Mouse (Mus musculus) cerebellum, adult 11-12 months (tissue): Measurements from ENCODE around the gene Gm17018.
A peak's percentile ranks its signal among the peaks of the same experiment; 100 is the strongest.

ENCODE experiments used
- DNase-seq: peaks from one replicate; pipeline ENCODE4 v3.0.0; 2022

Gene Gm17018

DNA sequence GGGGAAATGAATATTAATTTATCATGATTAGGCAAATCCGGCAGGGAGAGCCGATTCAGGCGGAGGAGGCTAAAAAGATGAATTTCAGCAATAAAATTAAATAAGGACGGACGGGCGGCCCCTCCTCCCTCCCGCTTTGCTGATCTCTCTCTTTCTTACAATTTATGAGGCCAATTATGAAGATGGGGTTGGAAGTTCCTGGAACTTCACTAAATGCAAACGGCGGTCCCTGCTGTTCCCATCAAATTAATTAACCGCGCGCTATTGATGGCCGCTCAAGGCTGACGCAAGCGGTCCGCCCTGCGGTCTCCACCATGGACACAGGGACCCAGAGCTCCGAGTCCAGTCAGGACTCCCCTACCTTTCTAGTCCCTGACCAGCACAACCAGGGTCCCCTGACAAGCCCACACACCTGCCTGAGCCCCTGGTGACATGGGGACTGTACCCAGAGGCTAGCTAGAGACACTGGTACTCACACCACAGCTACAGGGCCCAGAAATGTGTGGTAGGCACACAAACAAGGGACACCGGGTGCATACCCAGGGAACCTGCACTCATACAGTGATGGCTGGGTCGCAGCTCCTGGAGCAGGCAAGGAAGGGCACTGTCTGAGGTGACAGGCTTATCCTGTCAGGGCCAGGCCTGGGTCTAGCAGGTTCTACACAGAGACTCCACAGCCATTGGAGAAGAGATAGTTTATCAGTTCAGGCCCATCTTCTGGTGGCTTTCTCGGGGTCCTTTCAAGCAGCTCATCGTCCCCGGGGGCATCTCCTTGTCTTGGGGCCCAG, 11.1 kb upstream of the Gm17018 start:
- DNase-seq = no peak

DNA sequence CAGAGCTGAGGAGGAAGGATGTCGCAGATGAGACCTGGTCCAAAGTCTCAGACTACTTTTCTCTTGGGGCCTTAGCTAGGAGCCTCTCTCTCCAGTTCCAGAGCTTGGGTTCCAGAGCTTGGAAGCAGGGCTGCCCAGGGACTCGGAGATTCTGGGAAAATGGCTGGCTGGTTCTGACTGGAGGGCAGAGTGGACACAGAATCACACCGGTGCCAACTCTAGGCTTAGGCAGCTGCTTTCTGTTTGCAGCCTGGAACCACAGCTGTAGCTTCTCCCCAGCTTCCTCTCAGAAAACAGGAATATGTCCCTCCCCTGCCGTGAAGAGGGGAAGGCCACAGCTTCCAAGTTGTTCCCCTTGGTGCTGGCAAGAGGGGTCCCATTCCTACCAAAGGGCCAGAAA, 10.5 kb upstream of the Gm17018 start:
- no peak for DNase-seq

DNA sequence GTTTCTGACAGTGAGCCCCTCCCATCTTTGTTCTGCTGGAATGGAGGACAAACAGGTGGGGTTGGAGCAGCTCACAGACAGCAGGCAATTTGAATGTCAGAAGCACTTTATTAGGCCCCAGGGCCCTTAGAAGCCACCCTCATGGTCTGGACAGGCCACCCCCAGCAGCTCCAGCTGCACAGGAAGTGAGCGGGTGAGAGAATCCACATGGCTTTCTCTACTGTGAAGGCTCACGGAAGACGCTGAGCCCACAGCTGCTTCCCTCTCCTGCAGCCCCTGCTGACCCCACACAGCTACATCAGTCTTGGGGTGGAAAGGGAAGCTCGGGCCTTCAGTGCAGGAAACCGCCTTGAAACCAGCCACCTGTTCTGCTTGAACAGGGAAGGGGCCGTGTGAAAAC, 8.2 kb upstream of the Gm17018 start:
- DNase-seq = no peak

DNA sequence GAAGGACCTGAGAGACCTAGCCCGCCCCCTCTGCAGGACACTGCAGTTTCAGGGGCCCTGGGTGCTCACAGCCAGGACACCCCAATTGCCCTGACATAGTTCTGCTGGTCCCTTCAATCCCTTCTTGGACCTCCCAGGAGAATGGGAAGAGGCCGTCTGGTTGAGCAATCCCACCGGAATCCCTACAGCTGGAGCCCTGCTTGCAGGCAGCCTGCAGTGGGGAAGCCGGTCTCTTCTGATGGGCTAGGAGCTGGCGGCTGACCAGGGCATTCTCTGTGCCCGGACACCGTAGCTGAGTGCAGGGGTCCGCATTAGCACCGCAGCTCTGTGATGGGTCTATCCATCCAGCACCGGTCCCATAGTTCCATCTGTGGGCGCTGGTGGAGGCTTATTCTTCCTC, 6.3 kb upstream of the Gm17018 start:
- no peak for DNase-seq

DNA sequence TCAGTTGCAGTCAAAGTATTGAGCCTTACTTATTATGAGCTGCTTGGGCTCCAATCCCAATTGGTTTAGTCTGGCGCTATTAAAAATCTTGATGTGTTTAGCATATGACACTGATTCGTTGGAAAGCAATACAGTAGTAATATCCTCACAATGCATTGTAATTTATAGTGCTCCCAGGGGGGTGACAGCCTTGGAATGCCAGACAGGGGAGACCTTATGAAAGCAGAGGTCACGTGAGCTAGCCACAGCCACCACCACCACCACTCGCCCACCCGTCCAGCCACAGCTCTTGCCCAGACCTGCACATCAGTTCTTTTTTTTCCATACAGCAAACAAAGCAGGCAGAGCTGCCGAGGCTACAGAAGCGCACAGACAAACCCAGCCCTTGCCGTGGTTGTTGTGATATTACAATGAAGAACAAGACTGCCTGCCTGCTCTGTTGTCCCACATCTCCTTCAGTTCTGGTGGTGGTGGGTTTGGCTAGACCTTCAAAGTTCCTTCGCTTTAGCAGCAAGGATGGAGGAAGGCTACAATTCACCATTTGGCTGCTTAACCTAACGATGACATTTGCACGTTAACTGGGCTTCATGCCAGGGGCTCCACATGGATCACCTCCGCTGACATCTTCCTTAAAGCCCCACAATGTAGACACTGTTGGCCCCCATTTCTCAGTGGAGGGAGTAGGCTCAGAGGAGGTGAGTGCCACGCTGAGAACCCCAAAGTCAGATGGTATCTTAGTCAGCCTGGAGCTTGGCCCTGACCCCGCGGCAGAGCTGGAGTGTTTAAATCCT, 5.7 kb downstream of the Gm17018 start:
- DNase-seq = peak; percentile 41

DNA sequence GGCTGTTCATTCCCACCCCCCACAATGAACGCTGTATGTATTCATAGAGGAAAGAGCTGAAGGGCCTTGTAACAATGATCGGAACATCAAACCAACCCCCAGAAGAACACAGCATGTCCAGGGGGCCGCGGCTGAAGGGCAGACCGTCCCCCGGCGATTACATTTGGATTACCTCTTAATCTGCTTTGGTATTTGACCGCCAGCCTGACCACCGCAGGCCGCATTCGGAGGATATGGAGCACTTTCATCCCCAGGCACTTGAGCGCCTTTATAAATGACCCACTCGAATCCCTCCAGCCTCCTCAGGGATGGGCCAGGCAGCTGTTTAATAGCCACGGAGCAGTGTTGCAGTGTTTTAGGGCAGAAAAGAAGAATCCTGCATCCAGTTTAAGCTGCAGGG, 7.0 kb downstream of the Gm17018 start:
- no peak for DNase-seq

DNA sequence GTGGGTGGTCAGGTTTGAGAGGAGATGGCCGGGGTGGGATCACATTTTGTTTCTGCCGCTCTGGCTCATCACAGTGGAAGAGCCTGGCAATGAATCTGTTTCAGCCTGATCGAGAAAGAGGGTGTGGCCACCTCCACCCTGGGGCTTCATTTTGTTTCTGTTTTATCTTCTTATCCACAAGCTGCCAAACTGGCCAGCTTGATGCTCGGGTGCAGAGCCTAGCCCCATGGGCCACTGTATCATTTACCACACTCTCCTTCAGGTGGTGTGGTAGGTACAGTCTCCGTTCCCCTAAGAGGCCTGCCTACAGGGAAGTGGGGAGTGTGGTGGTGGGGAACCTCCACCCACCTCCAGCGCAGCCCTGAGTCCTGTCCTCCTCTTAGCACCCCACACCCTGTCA, 12.6 kb downstream of the Gm17018 start:
- DNase-seq = peak; percentile 7

DNA sequence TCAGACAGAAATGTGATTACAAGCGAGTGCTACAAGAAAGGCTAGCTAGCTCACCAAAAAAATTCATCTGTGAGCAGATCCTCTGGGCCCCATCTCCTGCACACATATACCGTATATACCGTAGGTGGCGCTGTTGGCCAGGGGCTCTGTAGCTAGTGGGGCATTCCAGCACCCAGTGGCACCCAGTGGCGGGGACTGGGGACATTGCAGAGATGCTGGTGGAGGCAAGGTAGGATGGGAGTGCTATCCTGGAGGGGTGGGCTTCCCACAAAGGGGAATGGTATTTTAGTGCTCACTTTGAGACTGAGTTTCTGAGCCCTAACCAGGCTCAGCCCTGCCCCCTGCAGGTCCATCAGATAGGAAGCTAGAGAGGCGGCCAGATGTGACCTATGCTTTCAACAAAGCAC, 13.4 kb downstream of the Gm17018 start:
- DNase-seq = peak; percentile 71

DNA sequence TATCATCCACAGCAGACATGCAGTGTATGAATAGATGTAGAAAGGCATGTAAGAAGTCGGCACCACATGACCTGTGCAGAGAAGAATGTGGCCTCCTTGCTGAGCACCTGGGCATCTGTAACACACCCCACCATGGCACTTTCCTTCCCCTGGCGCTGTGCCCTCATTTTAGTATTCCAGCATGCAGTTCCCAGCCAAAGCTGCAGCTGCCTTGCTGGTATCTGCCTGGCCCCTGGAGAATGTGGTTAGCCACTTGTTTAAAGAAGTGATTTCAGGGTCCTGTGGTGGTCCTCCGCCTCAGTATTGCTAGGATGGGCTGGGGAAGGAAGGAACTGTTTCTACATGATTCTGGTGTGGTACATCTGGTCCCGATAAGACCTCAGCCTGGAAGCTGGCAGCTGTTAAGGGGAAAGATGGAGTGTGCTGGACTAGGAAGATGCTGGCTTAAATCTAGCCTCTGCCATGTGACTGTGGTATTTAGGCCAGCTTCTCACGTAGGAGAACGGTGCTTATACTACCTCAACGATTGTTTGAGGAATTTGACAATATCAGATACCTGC, 14.0 kb downstream of the Gm17018 start:
- no peak for DNase-seq

DNA sequence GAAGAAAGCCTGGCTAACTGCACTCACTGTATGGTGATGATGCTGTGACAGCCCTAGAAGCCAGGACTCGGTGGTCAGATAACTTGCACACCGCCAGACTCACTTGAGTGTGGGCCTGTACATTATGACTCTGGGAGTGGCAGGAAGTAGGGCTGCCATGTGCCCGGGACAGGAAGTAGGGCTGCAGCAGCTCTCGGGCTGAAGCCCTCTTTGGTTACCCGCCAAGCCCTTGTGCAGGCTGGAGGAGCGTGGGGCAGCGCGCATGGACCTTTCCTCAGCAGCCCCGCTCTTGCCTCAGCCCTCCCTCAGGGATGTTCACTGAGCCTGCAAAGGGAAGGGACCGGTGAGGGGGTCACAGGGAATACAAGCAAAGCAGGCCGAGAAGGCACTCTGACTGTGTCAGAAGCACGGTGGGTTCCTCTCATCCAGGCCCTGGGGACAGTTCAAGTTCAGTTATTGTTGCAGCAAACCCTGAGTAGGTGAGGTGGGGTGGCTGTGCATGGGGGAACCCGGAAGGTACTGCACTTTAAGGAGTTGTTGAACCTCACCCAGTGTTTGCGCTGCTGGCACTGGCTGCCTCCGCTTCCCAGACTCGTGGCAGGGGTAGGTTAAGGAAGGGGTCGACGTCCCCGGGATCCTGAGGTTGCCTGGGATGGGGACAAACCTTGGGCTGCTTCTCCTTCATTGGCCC, 14.7 kb downstream of the Gm17018 start:
- DNase-seq = no peak

DNA sequence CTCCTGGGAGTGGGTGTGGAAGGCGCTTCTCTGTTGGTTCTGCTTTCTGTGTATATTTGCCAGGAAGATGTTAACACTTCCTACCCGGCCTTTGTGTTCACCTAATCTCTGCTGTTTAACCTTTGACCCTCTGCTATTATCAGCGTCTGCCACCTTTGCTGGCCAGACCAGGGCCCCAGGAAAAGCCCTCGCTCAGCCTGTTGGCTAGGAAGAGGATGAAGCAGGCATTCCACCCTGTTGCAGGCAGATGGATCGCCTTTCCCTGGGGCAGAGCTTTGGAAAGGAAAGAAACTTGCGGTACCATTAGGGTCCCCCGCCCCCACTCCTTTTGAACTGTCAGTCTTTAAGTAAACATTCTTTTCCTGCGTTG, 15.2 kb downstream of the Gm17018 start:
- DNase-seq = no peak

DNA sequence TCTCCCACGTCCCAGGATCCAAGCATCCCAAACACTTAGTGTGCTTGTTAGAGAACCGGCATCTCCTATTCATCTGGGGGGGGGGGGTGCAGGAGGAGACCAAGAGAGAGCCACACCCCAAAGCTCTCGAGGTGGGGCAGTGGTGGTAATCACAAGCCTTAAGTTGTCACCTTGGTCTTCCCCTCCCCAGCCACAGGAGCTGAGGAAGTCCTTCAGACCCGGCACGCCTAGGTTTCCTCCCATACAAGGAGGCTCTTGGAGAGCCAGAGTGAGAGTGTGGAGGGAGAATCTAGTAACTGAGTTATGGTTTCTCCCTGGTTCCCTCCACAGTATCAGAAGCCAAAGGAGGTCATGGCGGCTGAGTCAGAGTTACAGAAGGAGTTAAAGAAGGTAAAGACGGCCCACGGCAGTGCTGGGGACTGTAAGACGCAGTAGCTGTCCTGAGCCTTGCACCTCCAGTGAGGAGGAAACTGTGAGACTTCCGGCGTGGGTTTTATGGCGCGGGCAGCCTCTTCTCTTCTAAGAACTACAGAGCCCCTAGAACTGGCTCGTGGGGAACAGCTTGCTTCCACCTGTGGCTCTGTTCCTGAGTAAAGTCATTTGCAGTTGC, 16.8 kb downstream of the Gm17018 start:
- DNase-seq = no peak

DNA sequence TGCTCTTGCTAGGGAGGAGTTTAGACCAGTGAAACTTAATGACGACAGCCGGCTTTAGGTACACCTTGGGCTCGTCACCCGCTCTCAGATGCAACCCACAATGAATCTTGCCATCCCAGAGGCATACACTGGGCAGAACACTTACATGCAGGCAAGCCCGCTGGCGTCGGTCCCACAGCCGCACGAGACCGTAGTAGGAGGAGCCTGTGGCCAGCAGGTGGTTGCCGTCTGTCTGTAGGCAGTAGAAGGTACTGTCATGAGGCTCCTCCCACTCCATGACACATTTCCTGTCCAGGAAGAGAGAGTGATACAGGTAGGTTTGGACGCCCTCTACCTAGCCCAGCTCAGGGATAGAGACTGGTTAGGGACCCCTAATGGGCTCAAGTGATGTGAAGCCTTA, 18.6 kb downstream of the Gm17018 start:
- no peak for DNase-seq

DNA sequence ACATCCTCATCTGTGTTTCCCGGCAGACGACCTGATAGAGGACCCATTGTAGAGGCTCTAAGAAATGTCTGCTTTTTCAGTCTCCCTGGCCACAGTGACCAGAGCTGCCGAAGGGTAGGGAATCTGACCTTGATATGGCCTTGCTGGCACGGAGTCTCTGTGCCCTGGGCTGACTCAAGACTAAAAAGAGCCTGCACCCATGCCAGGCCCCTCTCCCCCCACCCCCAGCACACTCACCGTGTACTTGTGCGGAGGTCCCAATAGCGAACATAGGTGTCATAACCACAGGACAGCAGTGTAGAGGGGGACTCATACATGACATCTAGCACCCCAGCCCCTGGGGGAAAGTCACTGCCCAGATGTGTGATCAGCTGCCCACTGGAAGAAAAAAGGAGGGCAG, 19.0 kb downstream of the Gm17018 start:
- no peak for DNase-seq

DNA sequence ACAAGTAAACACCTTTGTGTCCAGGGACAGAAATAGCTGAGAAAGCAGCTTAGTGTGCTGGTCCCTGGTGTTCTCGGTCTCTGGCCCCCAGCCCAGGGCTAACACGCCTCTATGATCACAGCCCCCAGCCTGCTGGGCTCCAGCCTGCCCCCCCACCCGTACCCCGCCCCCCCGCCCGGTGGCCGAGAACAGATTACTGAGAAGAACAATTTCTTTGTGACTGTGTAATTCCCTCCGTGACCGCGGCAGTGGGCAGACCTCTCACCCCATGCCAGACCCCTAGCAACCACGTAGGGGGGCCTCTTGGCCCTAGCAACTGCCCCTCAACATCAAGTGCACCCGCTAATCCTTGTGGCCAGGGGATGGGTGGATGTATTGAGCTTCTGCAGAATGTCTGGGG, 19.8 kb downstream of the Gm17018 start:
- DNase-seq = no peak

DNA sequence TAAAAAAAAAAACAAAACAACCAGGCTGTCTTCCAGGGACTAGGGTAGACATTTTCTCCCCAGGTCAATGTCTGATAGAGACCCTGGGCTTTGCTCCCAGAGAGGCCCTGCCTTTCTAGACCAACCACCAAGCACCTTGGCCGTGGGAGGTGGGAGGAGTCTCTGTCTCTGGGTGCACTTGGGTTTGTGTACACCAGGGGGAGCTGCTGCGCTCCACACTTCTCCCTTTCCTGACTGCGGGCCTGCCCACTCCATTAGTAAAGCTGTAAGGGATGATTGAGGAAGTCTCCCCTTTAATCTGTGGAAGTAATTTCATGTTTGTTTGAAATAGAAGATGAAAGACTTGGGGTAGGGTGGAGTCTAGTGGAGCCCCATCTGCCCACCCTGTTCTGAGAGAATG, 20.8 kb downstream of the Gm17018 start:
- DNase-seq = no peak

DNA sequence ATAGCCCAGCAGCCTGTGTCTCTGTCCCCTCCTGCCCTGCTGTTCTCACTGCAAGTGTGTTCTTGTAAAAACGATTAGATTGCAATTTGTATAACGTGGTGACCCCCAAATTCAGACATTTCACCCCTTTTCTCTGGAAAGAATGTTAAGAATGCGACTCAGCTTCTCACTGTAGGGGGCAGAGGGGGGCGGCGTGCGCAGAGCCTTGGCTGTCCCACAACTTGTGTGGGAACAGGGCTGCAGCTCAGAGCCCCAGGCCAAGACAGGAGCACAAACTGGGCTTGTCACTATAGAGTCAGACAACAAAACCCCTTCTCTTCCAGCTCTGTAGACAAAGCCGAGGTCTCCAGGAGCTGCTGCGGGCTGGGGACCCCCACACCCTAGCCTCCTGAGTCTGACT, 21.7 kb downstream of the Gm17018 start:
- no peak for DNase-seq

DNA sequence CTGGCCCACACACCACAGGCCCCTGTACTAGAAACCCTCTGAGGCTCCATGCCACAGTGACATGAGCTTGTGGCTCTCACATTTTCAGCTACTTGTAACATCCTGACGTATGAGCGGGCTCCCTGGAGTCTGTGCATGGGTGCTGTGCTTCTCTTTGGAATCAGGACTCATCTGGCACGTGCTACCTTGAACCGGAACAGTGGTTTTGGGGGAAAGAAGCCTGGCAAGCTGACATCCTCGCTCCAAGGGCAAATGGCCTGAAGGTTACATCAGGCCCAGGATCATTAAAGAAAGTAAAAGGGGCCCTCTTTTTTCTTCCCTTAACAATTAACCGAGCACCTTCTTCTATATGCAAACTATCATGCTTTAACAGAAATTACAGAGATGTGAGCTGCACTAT, 22.7 kb downstream of the Gm17018 start:
- DNase-seq = no peak

DNA sequence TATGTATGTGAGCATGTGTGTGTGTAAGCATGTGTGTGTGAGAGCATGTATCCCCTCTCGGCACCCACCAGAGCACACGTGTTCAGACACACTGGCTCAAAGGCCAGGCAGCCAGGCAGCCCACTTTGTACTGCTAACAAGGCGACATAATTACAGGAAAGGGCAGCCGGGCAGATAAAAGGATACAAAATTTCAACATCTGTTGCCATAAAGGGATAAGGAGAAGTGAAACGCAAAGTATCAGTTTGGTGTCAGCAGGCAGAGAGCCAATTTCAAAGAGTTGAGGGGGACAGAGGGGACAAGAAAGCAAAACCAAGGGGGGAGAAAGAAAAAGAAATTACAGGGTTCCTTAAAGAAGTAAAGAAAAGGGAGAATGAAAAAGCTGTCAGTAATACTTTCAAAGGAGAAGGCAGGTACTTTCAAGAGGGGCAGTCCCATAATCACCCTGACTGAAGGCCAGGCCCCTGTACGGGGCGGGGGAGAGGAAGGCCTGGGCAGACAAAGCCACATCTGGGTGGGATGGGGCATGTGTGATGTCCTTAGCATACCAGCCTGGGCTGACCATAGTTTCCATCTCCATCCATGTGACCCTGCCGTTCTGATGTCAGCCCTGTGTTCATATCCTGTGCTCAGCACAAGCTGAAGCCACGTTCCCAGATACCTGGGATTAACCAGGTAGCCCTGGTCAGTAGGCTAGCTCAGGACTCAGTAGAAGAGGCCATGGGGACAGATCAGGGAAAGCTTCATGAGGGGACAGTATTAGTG, 24.6 kb downstream of the Gm17018 start:
- no peak for DNase-seq

DNA sequence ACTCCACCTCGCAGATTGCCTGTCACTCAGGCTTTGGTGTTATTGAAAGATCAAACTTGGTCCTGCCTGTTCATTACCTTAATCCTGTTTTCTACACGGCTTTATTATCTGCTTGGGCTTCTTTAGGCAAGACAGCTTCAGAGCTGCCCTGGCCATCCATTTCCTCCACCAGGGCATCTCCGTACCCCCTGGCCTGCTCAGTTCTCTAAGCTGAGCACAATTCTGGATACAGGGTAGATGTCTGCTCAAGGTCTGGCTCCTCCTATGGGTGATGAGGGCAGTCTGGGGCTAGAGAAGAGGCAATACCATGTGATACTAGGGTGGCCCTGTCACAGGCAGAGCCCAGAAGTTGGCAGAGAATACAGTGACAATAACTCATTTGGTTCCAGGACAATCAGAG, 26.4 kb downstream of the Gm17018 start:
- no peak for DNase-seq

DNA sequence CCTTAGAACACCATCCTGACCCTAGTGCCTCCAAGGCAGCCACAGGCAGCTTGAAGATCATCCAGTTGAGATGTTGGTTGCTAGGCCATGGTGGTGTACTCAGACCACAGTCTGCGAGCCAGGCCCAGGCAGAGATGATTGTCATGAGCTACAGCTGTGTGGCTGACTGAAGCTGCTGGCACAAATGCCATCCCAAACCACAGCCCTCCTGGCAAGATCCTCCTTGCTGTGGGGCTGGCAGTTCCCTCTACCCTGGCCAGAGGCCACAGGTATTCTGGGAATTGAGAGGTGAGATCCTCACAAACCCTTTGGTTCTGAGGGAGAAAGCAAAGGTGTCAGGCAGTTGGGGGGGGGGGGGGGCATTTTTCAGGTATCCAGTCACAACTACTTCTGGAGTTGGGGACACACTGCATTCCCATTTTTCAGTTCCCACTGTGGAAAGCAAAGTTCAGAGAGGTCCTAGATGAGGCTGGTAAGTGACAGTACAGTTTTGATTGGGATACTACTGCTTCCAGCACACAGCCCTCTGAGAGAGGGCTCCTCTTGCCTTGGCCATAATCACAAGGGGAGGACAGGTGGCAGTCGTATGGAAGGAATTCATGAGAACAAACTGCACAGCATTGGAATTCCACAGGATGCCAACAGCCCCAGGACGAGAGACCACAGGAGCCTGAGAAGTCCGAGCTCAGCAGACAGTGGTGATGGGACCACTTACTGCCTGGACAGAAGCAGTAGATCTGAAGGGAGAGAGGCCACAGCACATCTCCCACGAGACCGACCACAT, 27.3 kb downstream of the Gm17018 start:
- no peak for DNase-seq

DNA sequence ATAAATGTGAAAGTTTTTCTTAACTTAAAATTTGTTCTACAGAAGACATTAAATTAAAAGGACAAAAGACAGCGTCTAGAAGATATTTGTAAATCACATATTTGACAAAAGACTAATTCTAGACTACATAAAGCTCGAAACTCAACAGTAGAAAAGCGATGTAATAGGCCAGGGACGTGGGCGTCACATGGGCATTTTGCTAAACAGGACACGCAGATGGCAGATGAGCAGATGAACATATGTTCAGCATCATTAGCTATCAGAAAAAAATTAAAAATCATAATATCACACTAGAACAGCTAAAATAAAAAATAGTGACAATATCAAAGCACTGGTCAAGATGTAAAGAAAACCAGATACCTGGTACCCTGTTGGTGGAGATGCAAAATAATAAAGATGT, 29.3 kb downstream of the Gm17018 start:
- DNase-seq = no peak
